Mouse (Mus musculus): ENCODE results near the gene Ikzf5.

DNA sequence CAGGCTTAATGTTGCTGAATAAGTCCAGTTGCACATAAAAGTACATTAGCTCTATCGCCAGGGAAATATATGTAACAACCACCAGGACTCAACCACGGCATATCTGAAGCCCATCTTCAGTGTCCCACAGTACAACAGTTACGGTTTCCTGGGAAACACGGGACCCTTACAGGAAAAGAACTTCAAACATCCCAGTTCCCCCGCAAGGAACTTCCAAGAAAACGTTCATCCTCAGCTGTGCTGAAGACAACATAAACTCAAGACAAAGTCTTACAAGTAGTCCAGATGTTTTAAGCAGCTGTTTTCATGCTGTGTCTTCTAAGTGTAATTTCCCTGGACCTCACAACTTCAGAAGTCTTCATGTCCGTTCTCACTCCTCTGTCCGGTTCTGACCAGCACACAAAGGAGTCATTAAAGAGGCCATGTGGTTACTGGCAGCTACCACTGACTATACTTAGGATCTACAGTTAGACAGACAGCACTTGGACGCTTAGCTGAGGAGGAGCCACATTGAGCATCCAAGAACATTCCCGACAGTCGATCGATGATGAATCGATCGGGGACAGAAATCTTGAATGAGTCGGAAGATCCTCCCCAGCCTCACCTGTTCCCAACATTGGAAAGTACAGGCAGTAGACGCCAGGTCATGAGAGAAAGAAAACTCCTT lies 867 bp downstream of the Ikzf5 start:
- TF ChIP-seq EP300 (IDR thresholded peaks at IDR 0.05; ENCODE audit: low read depth) (no peak), CTCF (IDR thresholded peaks at IDR 0.05; ENCODE audit: low read depth) (no peak)
